ENCODE assay signal across 28 mouse cellular contexts in the genomic region with DNA sequence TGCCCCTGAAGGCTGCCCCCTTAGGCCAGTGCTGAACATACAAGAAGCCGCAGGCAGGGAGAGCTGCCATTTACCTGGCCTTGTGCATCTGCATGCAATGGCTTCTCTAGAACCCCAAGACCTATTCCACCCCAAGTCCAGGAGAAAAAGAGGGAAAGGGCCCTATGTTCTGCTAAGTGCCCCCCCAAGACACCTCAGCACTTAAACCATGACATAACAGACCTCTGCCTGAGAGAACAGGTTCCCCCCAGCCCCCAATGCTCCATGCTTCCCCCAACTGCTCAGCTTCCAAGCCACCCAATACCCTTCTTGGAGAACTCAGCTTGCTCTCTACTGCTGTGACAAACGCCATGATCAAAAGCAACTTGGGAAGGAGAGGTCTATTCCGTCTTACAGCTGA.
"Had no signal": no experiment of that assay in that cellular context is flagged by ENCODE, and none has a peak within 500 bp of the region (broad histone marks: within the 10 kb centered on the region; RNA-seq: fewer than 3 reads in every experiment).

No protein-coding gene starts in this region.

- H3K9ac ChIP-seq: embryonic facial prominence, embryonic 12.5 days; embryonic facial prominence, embryonic 13.5 days; embryonic facial prominence, embryonic 15.5 days; forebrain, embryonic 12.5 days; forebrain, embryonic 13.5 days; forebrain, embryonic 15.5 days; forebrain, postnatal 0 days had no signal

- H3K9me3 ChIP-seq: embryonic facial prominence, embryonic 10.5 days; embryonic facial prominence, embryonic 12.5 days; embryonic facial prominence, embryonic 13.5 days; embryonic facial prominence, embryonic 15.5 days; forebrain, embryonic 10.5 days; forebrain, embryonic 12.5 days; forebrain, embryonic 13.5 days; forebrain, embryonic 15.5 days had no signal

- DNase-seq: cerebellum, adult 2 months; cerebellum, adult 8-10 months; cerebellum, adult 9-10 months; cerebellum, adult 9-11 months; cerebellum, postnatal 10 days; cerebellum, postnatal 14 days; cerebellum, postnatal 25 days; cerebellum, postnatal 36 days; embryo, embryonic 11 days; forebrain, postnatal 0 days; gastrocnemius, adult 2 months; gastrocnemius, postnatal 10 days; gastrocnemius, postnatal 14 days; gastrocnemius, postnatal 25 days; gastrocnemius, postnatal 36 days; heart, adult 18-20 months; heart, adult 2 months had no signal

- H3K36me3 ChIP-seq: embryonic facial prominence, embryonic 10.5 days; embryonic facial prominence, embryonic 12.5 days; embryonic facial prominence, embryonic 13.5 days; embryonic facial prominence, embryonic 15.5 days; forebrain, embryonic 10.5 days; forebrain, embryonic 12.5 days; forebrain, embryonic 15.5 days had no signal

- ATAC-seq: forebrain, embryonic 13.5 days; forebrain, embryonic 14.5 days; forebrain, embryonic 15.5 days; forebrain, embryonic 16.5 days; forebrain, postnatal 0 days had no signal

- H3K4me3 ChIP-seq: embryonic facial prominence, embryonic 10.5 days; embryonic facial prominence, embryonic 12.5 days; embryonic facial prominence, embryonic 13.5 days; embryonic facial prominence, embryonic 15.5 days; erythroblast, embryonic 14.5 days; forebrain, embryonic 10.5 days; forebrain, embryonic 12.5 days; forebrain, embryonic 13.5 days; forebrain, embryonic 15.5 days; gastrocnemius, adult 2 months; heart, adult 2 months had no signal

- H3K4me2 ChIP-seq: embryonic facial prominence, embryonic 12.5 days; embryonic facial prominence, embryonic 13.5 days; embryonic facial prominence, embryonic 15.5 days; forebrain, embryonic 12.5 days; forebrain, embryonic 13.5 days; forebrain, embryonic 15.5 days had no signal

- H3K4me1 ChIP-seq: embryonic facial prominence, embryonic 12.5 days; embryonic facial prominence, embryonic 13.5 days; embryonic facial prominence, embryonic 15.5 days; forebrain, embryonic 10.5 days; forebrain, embryonic 12.5 days; forebrain, embryonic 13.5 days; forebrain, embryonic 15.5 days had no signal

- H3K27ac ChIP-seq: embryonic facial prominence, embryonic 10.5 days; embryonic facial prominence, embryonic 12.5 days; embryonic facial prominence, embryonic 13.5 days; embryonic facial prominence, embryonic 15.5 days; forebrain, embryonic 10.5 days; forebrain, embryonic 12.5 days; forebrain, embryonic 13.5 days; forebrain, embryonic 15.5 days; gastrocnemius, adult 2 months; heart, adult 2 months had no signal
